Mouse (Mus musculus) neural tube, embryonic 11.5 days (tissue): ENCODE measurements around the gene Zbbx. TPM values are rescaled to one million over a fixed set of nuclear protein-coding genes. Genes with fewer than 3 reads are reported as not detected.

Source experiments
- polyA plus RNA-seq: library from polyadenylated mRNA; unstranded; fragments of >200 nt; fragmentation: Nextera tagmentation; extraction: Ambion mirVana; gene quantifications from 2 replicates; pipeline ENCODE4 v1.2.1, GENCODE M21; 2014

The Zbbx gene
- polyA plus RNA-seq, 1 experiment from 2014 or later = not detected

Other genes starting within 250 kb of the Zbbx start
- gene Serpini2, start 105.0 kb upstream of the Zbbx start, polyA plus RNA-seq = not detected in 2 replicates